Mouse (Mus musculus): Measurements from ENCODE around the gene Synj1. TPM values are rescaled to one million over a fixed set of nuclear protein-coding genes. Genes with fewer than 3 reads are reported as not detected.

Gene Synj1
- polyA plus RNA-seq, 1 experiment from 2014 or later, result 16.6 TPM

- Histone ChIP-seq H3K27ac (ENCODE audit: low read depth, low read length) (no peak overlapping the region; the same call in 1 of the 2 replicates), H3K4me1 (replicated peaks; ENCODE audit: control insufficient read depth, insufficient read depth, low read length) (no peaks in the 10 kb centered on the region), H3K9ac (ENCODE audit: low read depth, low read length) (no peak overlapping the region), H3K4me2 (replicated peaks; ENCODE audit: low read depth) (no peak overlapping the region), H3K9me3 (ENCODE audit: control insufficient read depth) (no peaks in the 10 kb centered on the region), H3K4me3 (ENCODE audit: low read depth, low read length) (no peak overlapping the region), H3K27me3 (replicated peaks; ENCODE audit: control insufficient read depth, insufficient read depth, low read length) (no peaks in the 10 kb centered on the region), H3K36me3 (ENCODE audit: control insufficient read depth, insufficient read depth) (peaks cover 27% of the 10 kb centered on the region; the same call in 1 of the 2 replicates)
- 66% methylated on average over 3 of the region's 3 CpGs for WGBS
- ATAC-seq, result no peak
- TF ChIP-seq CTCF (IDR thresholded peaks at IDR 0.05; ENCODE audit: low read depth), result no peak
Measured at GRCm38 (mm10) chr16:90988665-90989064, 22.4 kb downstream of the Synj1 start.

- Histone ChIP-seq H3K4me1 (replicated peaks; ENCODE audit: control insufficient read depth, insufficient read depth, low read length) (no peaks in the 10 kb centered on the region), H3K9me3 (ENCODE audit: control insufficient read depth) (no peaks in the 10 kb centered on the region), H3K4me2 (replicated peaks; ENCODE audit: low read depth) (no peak overlapping the region), H3K4me3 (ENCODE audit: low read depth, low read length) (no peak overlapping the region), H3K27me3 (replicated peaks; ENCODE audit: control insufficient read depth, insufficient read depth, low read length) (no peaks in the 10 kb centered on the region), H3K27ac (ENCODE audit: low read depth, low read length) (no peak overlapping the region; the same call in 1 of the 2 replicates), H3K9ac (ENCODE audit: low read depth, low read length) (no peak overlapping the region), H3K36me3 (ENCODE audit: control insufficient read depth, insufficient read depth) (peaks cover 23% of the 10 kb centered on the region; the same call in 1 of the 2 replicates)
- ATAC-seq, result peak; percentile 96
- TF ChIP-seq CTCF (IDR thresholded peaks at IDR 0.05; ENCODE audit: low read depth), result no peak
- WGBS, result 51% methylated on average over 8 of the region's 8 CpGs
Measured at GRCm38 (mm10) chr16:90988039-90988438, 23.1 kb downstream of the Synj1 start.

GRCm38 (mm10) chr16:90971004-90971403, 40.1 kb downstream of the Synj1 start:
- no peak for TF ChIP-seq CTCF (IDR thresholded peaks at IDR 0.05; ENCODE audit: low read depth)
- ATAC-seq, result no peak
- no peak overlapping the region for H3K4me2 ChIP-seq (replicated peaks; ENCODE audit: low read depth)
- 89% methylated on average over 6 of the region's 6 CpGs for WGBS
- no peaks in the 10 kb centered on the region for H3K27me3 ChIP-seq (replicated peaks; ENCODE audit: control insufficient read depth, insufficient read depth, low read length)
- H3K27ac ChIP-seq (ENCODE audit: low read depth, low read length), result no peak overlapping the region
- no peaks in the 10 kb centered on the region for H3K4me1 ChIP-seq (replicated peaks; ENCODE audit: control insufficient read depth, insufficient read depth, low read length)
- H3K9ac ChIP-seq (ENCODE audit: low read depth, low read length), result no peak overlapping the region
- peaks cover 40% of the 10 kb centered on the region for H3K36me3 ChIP-seq (ENCODE audit: control insufficient read depth, insufficient read depth)
- no peaks in the 10 kb centered on the region for H3K9me3 ChIP-seq (ENCODE audit: control insufficient read depth)
- no peak overlapping the region for H3K4me3 ChIP-seq (ENCODE audit: low read depth, low read length)

GRCm38 (mm10) chr16:90966241-90966640, 44.9 kb downstream of the Synj1 start:
- ATAC-seq, result no peak
- Histone ChIP-seq H3K4me1 (replicated peaks; ENCODE audit: control insufficient read depth, insufficient read depth, low read length) (no peaks in the 10 kb centered on the region), H3K36me3 (ENCODE audit: control insufficient read depth, insufficient read depth) (peaks cover 55% of the 10 kb centered on the region), H3K27ac (ENCODE audit: low read depth, low read length) (no peak overlapping the region), H3K9ac (ENCODE audit: low read depth, low read length) (no peak overlapping the region), H3K4me3 (ENCODE audit: low read depth, low read length) (no peak overlapping the region), H3K27me3 (replicated peaks; ENCODE audit: control insufficient read depth, insufficient read depth, low read length) (no peaks in the 10 kb centered on the region), H3K4me2 (replicated peaks; ENCODE audit: low read depth) (no peak overlapping the region), H3K9me3 (ENCODE audit: control insufficient read depth) (no peaks in the 10 kb centered on the region)
- TF ChIP-seq CTCF (IDR thresholded peaks at IDR 0.05; ENCODE audit: low read depth), result no peak
- WGBS, result 73% methylated on average over 4 of the region's 4 CpGs

GRCm38 (mm10) chr16:90964302-90964701, 46.8 kb downstream of the Synj1 start:
- Histone ChIP-seq H3K36me3 (ENCODE audit: control insufficient read depth, insufficient read depth) (peaks cover 58% of the 10 kb centered on the region), H3K27me3 (replicated peaks; ENCODE audit: control insufficient read depth, insufficient read depth, low read length) (no peaks in the 10 kb centered on the region), H3K4me3 (ENCODE audit: low read depth, low read length) (no peak overlapping the region), H3K4me2 (replicated peaks; ENCODE audit: low read depth) (no peak overlapping the region), H3K27ac (ENCODE audit: low read depth, low read length) (no peak overlapping the region), H3K4me1 (replicated peaks; ENCODE audit: control insufficient read depth, insufficient read depth, low read length) (no peaks in the 10 kb centered on the region), H3K9ac (ENCODE audit: low read depth, low read length) (no peak overlapping the region), H3K9me3 (ENCODE audit: control insufficient read depth) (no peaks in the 10 kb centered on the region)
- no peak for TF ChIP-seq CTCF (IDR thresholded peaks at IDR 0.05; ENCODE audit: low read depth)
- 93% methylated on average over 10 of the region's 10 CpGs for WGBS
- no peak for ATAC-seq

GRCm38 (mm10) chr16:90963866-90964265, 47.2 kb downstream of the Synj1 start:
- no peak for TF ChIP-seq CTCF (IDR thresholded peaks at IDR 0.05; ENCODE audit: low read depth)
- no peak for ATAC-seq
- no peaks in the 10 kb centered on the region for H3K27me3 ChIP-seq (replicated peaks; ENCODE audit: control insufficient read depth, insufficient read depth, low read length)
- H3K9ac ChIP-seq (ENCODE audit: low read depth, low read length), result no peak overlapping the region
- no peaks in the 10 kb centered on the region for H3K4me1 ChIP-seq (replicated peaks; ENCODE audit: control insufficient read depth, insufficient read depth, low read length)
- no peaks in the 10 kb centered on the region for H3K9me3 ChIP-seq (ENCODE audit: control insufficient read depth)
- H3K4me3 ChIP-seq (ENCODE audit: low read depth, low read length), result no peak overlapping the region
- 90% methylated on average over 10 of the region's 10 CpGs for WGBS
- no peak overlapping the region for H3K4me2 ChIP-seq (replicated peaks; ENCODE audit: low read depth)
- H3K27ac ChIP-seq (ENCODE audit: low read depth, low read length), result no peak overlapping the region
- H3K36me3 ChIP-seq (ENCODE audit: control insufficient read depth, insufficient read depth), result peaks cover 58% of the 10 kb centered on the region

- Histone ChIP-seq H3K4me1 (replicated peaks; ENCODE audit: control insufficient read depth, insufficient read depth, low read length) (no peaks in the 10 kb centered on the region), H3K36me3 (ENCODE audit: control insufficient read depth, insufficient read depth) (peaks cover 57% of the 10 kb centered on the region), H3K9ac (ENCODE audit: low read depth, low read length) (no peak overlapping the region), H3K4me3 (ENCODE audit: low read depth, low read length) (no peak overlapping the region), H3K27me3 (replicated peaks; ENCODE audit: control insufficient read depth, insufficient read depth, low read length) (no peaks in the 10 kb centered on the region), H3K27ac (ENCODE audit: low read depth, low read length) (no peak overlapping the region), H3K9me3 (ENCODE audit: control insufficient read depth) (no peaks in the 10 kb centered on the region), H3K4me2 (replicated peaks; ENCODE audit: low read depth) (no peak overlapping the region)
- no peak for ATAC-seq
- no peak for TF ChIP-seq CTCF (IDR thresholded peaks at IDR 0.05; ENCODE audit: low read depth)
- 91% methylated on average over 4 of the region's 4 CpGs for WGBS
Measured at GRCm38 (mm10) chr16:90963231-90963630, 47.9 kb downstream of the Synj1 start.

Measured in intestine, postnatal 0 days (tissue).